In genomic region chr14:56177651-56178050, GRCm38 (mm10) we compare ENCODE assay signal across 13 mouse cellular contexts. TPM values are rescaled to one million over a fixed set of nuclear protein-coding genes. Genes with fewer than 3 reads are reported as not detected.
DNase-seq lines count a peak whose midpoint lies in the region; ATAC-seq and TF ChIP-seq lines count a peak whose summit lies in the region.
"Not testable (repeated sequence)": the region's sequence is repeated elsewhere in the genome, so short reads cannot be mapped to it uniquely, and the experiment has no call there.
"Had no signal": no experiment of that assay in that cellular context is flagged by ENCODE, and none has a peak within 500 bp of the region (broad histone marks: within the 10 kb centered on the region; RNA-seq: fewer than 3 reads in every experiment).

No protein-coding gene starts in this region.

- not testable (repeated sequence) for H3K4me1 ChIP-seq in heart, adult 2 months (ENCODE audit: control insufficient read depth, insufficient read depth, low read length); kidney, postnatal 0 days (replicated peaks; ENCODE audit: insufficient read depth, low read length); liver, embryonic 11.5 days (replicated peaks; ENCODE audit: control insufficient read depth, insufficient read depth, low read length)

- TF ChIP-seq EP300 in heart, adult 2 months (IDR thresholded peaks at IDR 0.05; ENCODE audit: insufficient read depth, low read depth, low read length) = not testable (repeated sequence)

- intact Hi-C loops in heart, adult 2 months (cut with DNase I) = not testable (repeated sequence)

- not testable (repeated sequence) for H3K27ac ChIP-seq in heart, adult 2 months; kidney, postnatal 0 days; liver, embryonic 11.5 days (ENCODE audit: low read depth, low read length)

- H3K79me2 ChIP-seq in heart, adult 2 months (replicated peaks; ENCODE audit: control insufficient read depth, insufficient read depth, low read length) = not testable (repeated sequence)

- not testable (repeated sequence) for H3K4me2 ChIP-seq in kidney, postnatal 0 days (ENCODE audit: low read length); liver, embryonic 11.5 days

- not testable (repeated sequence) for H3K36me3 ChIP-seq in heart, adult 2 months (ENCODE audit: control insufficient read depth, insufficient read depth, low read length); kidney, postnatal 0 days (ENCODE audit: insufficient read depth, low read length); liver, embryonic 11.5 days (ENCODE audit: control insufficient read depth, insufficient read depth, low read length)

- H3K27me3 ChIP-seq in heart, adult 2 months (ENCODE audit: control insufficient read depth, insufficient read depth, low read length); kidney, postnatal 0 days (ENCODE audit: insufficient read depth, low read length); liver, embryonic 11.5 days (replicated peaks; ENCODE audit: control insufficient read depth, insufficient read depth, low read length): not testable (repeated sequence)

- WGBS in heart, adult 2 months = 23% methylated on average over 8 of the region's 8 CpGs
- WGBS in kidney, postnatal 0 days = 14% methylated on average over 8 of the region's 8 CpGs
- WGBS in liver, embryonic 11.5 days = 27% methylated on average over 8 of the region's 8 CpGs

- not testable (repeated sequence) for H3K9ac ChIP-seq in heart, adult 2 months (ENCODE audit: low read depth, low read length); kidney, postnatal 0 days (ENCODE audit: low read depth, low read length); liver, embryonic 11.5 days (ENCODE audit: low read depth, low read length)

- DNase-seq in CD4-positive helper T cell, adult 2 months (ENCODE audit: low read depth, low spot score) = peak; percentile 24
- peak; percentile 49 for DNase-seq in adrenal gland, adult 2 months
- DNase-seq in embryo, embryonic 10.5 days (ENCODE audit: low spot score) = peak; percentile 62
- DNase-seq in heart, adult 2 months = not testable (repeated sequence)
- DNase-seq in kidney, postnatal 0 days (ENCODE audit: low spot score) = peak; percentile 58
- DNase-seq in liver, embryonic 11.5 days (ENCODE audit: low spot score) = peak; percentile 41
- DNase-seq in natural killer cell, adult 2 months (ENCODE audit: low spot score in 2 of 2) = peak; percentile 19 to 33
- peak; percentile 80 for DNase-seq in testis, postnatal 10 days (ENCODE audit: low spot score)

- not testable (repeated sequence) for H3K9me3 ChIP-seq in kidney, postnatal 0 days (replicated peaks; ENCODE audit: low read length); liver, embryonic 11.5 days (ENCODE audit: control insufficient read depth, low read length)

- not testable (repeated sequence) for TF ChIP-seq POLR2A in heart, adult 2 months (IDR thresholded peaks at IDR 0.05; ENCODE audit: insufficient read depth, low read depth, low read length)

- H3K4me3 ChIP-seq in heart, adult 2 months; kidney, postnatal 0 days (replicated peaks; ENCODE audit: low read depth, low read length); liver, embryonic 11.5 days (ENCODE audit: low read depth, low read length): not testable (repeated sequence)

- ATAC-seq in kidney, postnatal 0 days (replicated peaks; ENCODE audit: low FRiP score, low read depth); liver, embryonic 11.5 days (replicated peaks; ENCODE audit: low FRiP score): not testable (repeated sequence)

- peak; percentile 49 for TF ChIP-seq CTCF in heart, adult 2 months (IDR thresholded peaks at IDR 0.05)
- peak; percentile 75 for TF ChIP-seq CTCF in kidney, postnatal 0 days (IDR thresholded peaks at IDR 0.05; ENCODE audit: low read depth)

RNA-seq across cellular contexts. Expression of gene Gzmn, which starts 3.3 kb away (rescaled TPM):
- total RNA-seq in adrenal gland, adult 2 months (2021) = not detected
- polyA plus RNA-seq in adrenal gland, adult 2 months (2012; rRNA removed) = not detected in 2 replicates
- not detected for total RNA-seq in heart, adult 2 months (2021)
- polyA plus RNA-seq in heart, adult 2 months (2012; rRNA removed) = not detected in 2 replicates
- polyA plus RNA-seq in kidney, postnatal 0 days (2015; fragmentation: Nextera tagmentation; extraction: Ambion mirVana) = not detected in 2 replicates
- not detected in 2 replicates for polyA plus RNA-seq in liver, embryonic 11.5 days (2014; fragmentation: Nextera tagmentation; extraction: Ambion mirVana)
- total RNA-seq: gastrocnemius, postnatal 36 days had no signal
- polyA plus RNA-seq: embryonic facial prominence, embryonic 12.5 days; intestine, embryonic 16.5 days; liver, embryonic 15.5 days; neural tube, embryonic 14.5 days had no signal

RNA-seq across cellular contexts. Expression of gene Gzmg, which starts 18.3 kb away (rescaled TPM):
- total RNA-seq in adrenal gland, adult 2 months (2021) = not detected
- not detected in 2 replicates for polyA plus RNA-seq in adrenal gland, adult 2 months (2012; rRNA removed)
- total RNA-seq in heart, adult 2 months (2021) = not detected
- not detected in 2 replicates for polyA plus RNA-seq in heart, adult 2 months (2012; rRNA removed)
- polyA plus RNA-seq in kidney, postnatal 0 days (2015; fragmentation: Nextera tagmentation; extraction: Ambion mirVana) = not detected in 2 replicates
- polyA plus RNA-seq in liver, embryonic 11.5 days (2014; fragmentation: Nextera tagmentation; extraction: Ambion mirVana) = not detected in 2 replicates
- total RNA-seq: gastrocnemius, postnatal 36 days had no signal
- polyA plus RNA-seq: embryonic facial prominence, embryonic 12.5 days; intestine, embryonic 16.5 days; liver, embryonic 15.5 days; neural tube, embryonic 14.5 days had no signal

RNA-seq across cellular contexts. Expression of gene Gzmf, which starts 33.6 kb away (rescaled TPM):
- total RNA-seq in adrenal gland, adult 2 months (2021) = not detected
- not detected in 2 replicates for polyA plus RNA-seq in adrenal gland, adult 2 months (2012; rRNA removed)
- not detected for total RNA-seq in heart, adult 2 months (2021)
- polyA plus RNA-seq in heart, adult 2 months (2012; rRNA removed) = not detected in 2 replicates
- polyA plus RNA-seq in kidney, postnatal 0 days (2015; fragmentation: Nextera tagmentation; extraction: Ambion mirVana) = not detected in 2 replicates
- not detected in 2 replicates for polyA plus RNA-seq in liver, embryonic 11.5 days (2014; fragmentation: Nextera tagmentation; extraction: Ambion mirVana)
- total RNA-seq: gastrocnemius, postnatal 36 days had no signal
- polyA plus RNA-seq: embryonic facial prominence, embryonic 12.5 days; intestine, embryonic 16.5 days; liver, embryonic 15.5 days; neural tube, embryonic 14.5 days had no signal

RNA-seq across cellular contexts. Expression of gene Gzmd, which starts 45.2 kb away (rescaled TPM):
- total RNA-seq in adrenal gland, adult 2 months (2021) = not detected
- polyA plus RNA-seq in adrenal gland, adult 2 months (2012; rRNA removed) = not detected in 2 replicates
- total RNA-seq in heart, adult 2 months (2021) = not detected
- not detected in 2 replicates for polyA plus RNA-seq in heart, adult 2 months (2012; rRNA removed)
- not detected in 2 replicates for polyA plus RNA-seq in kidney, postnatal 0 days (2015; fragmentation: Nextera tagmentation; extraction: Ambion mirVana)
- not detected in 2 replicates for polyA plus RNA-seq in liver, embryonic 11.5 days (2014; fragmentation: Nextera tagmentation; extraction: Ambion mirVana)
- total RNA-seq: gastrocnemius, postnatal 36 days had no signal
- polyA plus RNA-seq: embryonic facial prominence, embryonic 12.5 days; intestine, embryonic 16.5 days; liver, embryonic 15.5 days; neural tube, embryonic 14.5 days had no signal

RNA-seq across cellular contexts. Expression of gene Gzmc, which starts 56.8 kb away (rescaled TPM):
- total RNA-seq in adrenal gland, adult 2 months (2021) = not detected
- not detected in 2 replicates for polyA plus RNA-seq in adrenal gland, adult 2 months (2012; rRNA removed)
- not detected for total RNA-seq in heart, adult 2 months (2021)
- polyA plus RNA-seq in heart, adult 2 months (2012; rRNA removed) = not detected in 2 replicates
- not detected in 2 replicates for polyA plus RNA-seq in kidney, postnatal 0 days (2015; fragmentation: Nextera tagmentation; extraction: Ambion mirVana)
- not detected in 2 replicates for polyA plus RNA-seq in liver, embryonic 11.5 days (2014; fragmentation: Nextera tagmentation; extraction: Ambion mirVana)
- total RNA-seq: gastrocnemius, postnatal 36 days had no signal
- polyA plus RNA-seq: embryonic facial prominence, embryonic 12.5 days; intestine, embryonic 16.5 days; neural tube, embryonic 14.5 days had no signal
